Comparison of ENCODE assay signal across 10 mouse cellular contexts in the genomic region with DNA sequence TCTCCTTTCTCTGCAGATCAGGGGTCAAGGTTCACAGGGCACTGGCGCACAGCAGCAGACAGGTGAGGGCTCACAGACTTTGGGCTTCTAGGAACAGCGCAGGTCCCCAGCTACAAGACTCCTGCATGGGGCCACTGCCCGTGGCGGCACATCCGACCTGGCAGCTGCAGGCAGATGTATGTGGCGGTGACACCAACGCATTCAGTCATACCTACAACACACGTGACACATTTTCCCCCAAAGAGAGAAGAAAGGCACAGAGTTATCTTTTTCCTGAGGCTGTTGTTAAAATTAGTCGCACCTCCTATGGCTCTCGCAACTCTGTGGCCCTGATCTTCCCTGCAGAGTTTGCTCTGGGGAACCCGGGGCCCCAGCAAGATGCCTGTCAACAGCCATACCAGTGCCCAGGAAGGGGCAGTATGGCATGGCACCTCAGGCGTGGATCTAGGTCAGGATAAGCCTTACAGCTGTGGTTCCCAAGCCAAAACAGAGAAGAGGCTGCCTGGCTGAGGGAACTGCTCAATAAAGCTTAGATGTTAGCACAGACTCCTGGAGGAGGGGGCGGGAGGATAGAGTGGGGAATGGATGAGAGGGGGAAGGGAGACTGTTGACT. TPM values are rescaled to one million over a fixed set of nuclear protein-coding genes. Genes with fewer than 3 reads are reported as not detected.
DNase-seq lines count a peak whose midpoint lies in the region; ATAC-seq lines count a peak whose summit lies in the region.
"Had no signal": no experiment of that assay in that cellular context is flagged by ENCODE, and none has a peak within 500 bp of the region (broad histone marks: within the 10 kb centered on the region; RNA-seq: fewer than 3 reads in every experiment).

No protein-coding gene starts in this region.

- H3K4me3 ChIP-seq in hindbrain, embryonic 11.5 days (ENCODE audit: low read depth, low read length), result no peak overlapping the region
- H3K4me3 ChIP-seq: myocyte had no signal

- 20% methylated on average over 13 of the region's 13 CpGs for WGBS in hindbrain, embryonic 11.5 days

- no peaks in the 10 kb centered on the region for H3K36me3 ChIP-seq in hindbrain, embryonic 11.5 days (ENCODE audit: control insufficient read depth, insufficient read depth, low read length)

- peak overlapping the region; percentile 87 for H3K27ac ChIP-seq in hindbrain, embryonic 11.5 days (ENCODE audit: low read depth, low read length)

- H3K4me2 ChIP-seq in hindbrain, embryonic 11.5 days (replicated peaks; ENCODE audit: low read depth, low read length), result peak overlapping the region; percentile 11

- peaks cover 27% of the 10 kb centered on the region for H3K4me1 ChIP-seq in hindbrain, embryonic 11.5 days (replicated peaks; ENCODE audit: control insufficient read depth, insufficient read depth, low read length)

- 0 out of 2 replicates have a peak overlapping the region, but pooled peaks have one; percentile 12 for H3K9ac ChIP-seq in hindbrain, embryonic 11.5 days (ENCODE audit: low read depth, low read length)

- DNase-seq in kidney, adult 18-20 months, result peak; percentile 28
- DNase-seq in kidney, postnatal 4 days, result no peak
- peak; percentile 72 for DNase-seq in brain, adult 2 months (ENCODE audit: low read depth, low spot score)
- no peak for DNase-seq in hindbrain, embryonic 11.5 days (ENCODE audit: low spot score)
- DNase-seq in naive thymus-derived CD4-positive, alpha-beta T cell, adult 2 months (ENCODE audit: low read depth), result peak; percentile 51
- no peak for DNase-seq in natural killer cell, adult 2 months (ENCODE audit: low spot score in 2 of 2)
- no peak for DNase-seq in layer of hippocampus, postnatal 36 days

- no peaks in the 10 kb centered on the region for H3K27me3 ChIP-seq in hindbrain, embryonic 11.5 days (ENCODE audit: control insufficient read depth, insufficient read depth, low read length)
- H3K27me3 ChIP-seq: Patski had no signal

- no peak; the same call in 1 of the 2 replicates for ATAC-seq in hindbrain, embryonic 11.5 days (ENCODE audit: low FRiP score)
- ATAC-seq in erythroid progenitor cell, adult 5-6 weeks (replicated peaks; ENCODE audit: low FRiP score, poor library complexity, severe bottlenecking), result no peak
- ATAC-seq: Patski had no signal

- H3K9me3 ChIP-seq in hindbrain, embryonic 11.5 days (ENCODE audit: control insufficient read depth, low read length), result no peaks in the 10 kb centered on the region

RNA-seq across cellular contexts. Expression of gene Cstad, which starts 53.1 kb away (rescaled TPM):
- 0.18 and 0.57 TPM in 2 replicates for polyA plus RNA-seq in hindbrain, embryonic 11.5 days (2014; fragmentation: Nextera tagmentation; extraction: Ambion mirVana)
- total RNA-seq in erythroid progenitor cell, adult 5-6 weeks (2015; ENCODE audit: low replicate concordance), result not detected in 2 replicates
- total RNA-seq in erythroid progenitor cell, adult 5-6 weeks (2017; ENCODE audit: low replicate concordance), result not detected in 2 replicates
- 1 to 10 TPM; 3.5 to 4.0 TPM for total RNA-seq in layer of hippocampus, postnatal 36 days (2021)

Comparison
In these comparisons a context has a peak if more than half of its experiments do, and no peak if none do; other contexts are left out.
1. DNase-seq: peak in kidney, adult 18-20 months (single experiment), brain, adult 2 months (single experiment) and naive thymus-derived CD4-positive, alpha-beta T cell, adult 2 months (single experiment); none in kidney, postnatal 4 days (0 of 2), hindbrain, embryonic 11.5 days (single experiment), natural killer cell, adult 2 months (0 of 2) and layer of hippocampus, postnatal 36 days (0 of 2).
2. RNA of gene Cstad, which starts 53.1 kb away (total RNA-seq): 3.5 to 4.0 TPM in layer of hippocampus, postnatal 36 days; not detected in erythroid progenitor cell, adult 5-6 weeks; every median in the first group is over 4 times any median in the second.